Mouse (Mus musculus) cortical plate, adult 2 months (tissue): ENCODE data around the gene Anapc16.

Experiments used
- CTCF ChIP-seq: fragments of 200-500 bp; IDR thresholded peaks from 2 replicates; pipeline ENCODE4 v1.5.1; 2011; ENCODE audit warnings: mild to moderate bottlenecking, control low read depth, low read length; ENCODE audit not compliant: insufficient read depth; ENCODE audit errors: extremely low read depth
- POLR2A ChIP-seq: fragments of 200-500 bp; IDR thresholded peaks from 2 replicates; pipeline ENCODE4 v1.6.1; 2011; ENCODE audit warnings: mild to moderate bottlenecking, low read length, control low read depth; ENCODE audit not compliant: insufficient read depth; ENCODE audit errors: extremely low read depth

- TF ChIP-seq CTCF: no peak
- TF ChIP-seq POLR2A: no peak
Observed at GRCm38 (mm10) chr10:59964504-59965361, 38.2 kb downstream of the Anapc16 start.
